Mouse (Mus musculus) limb, embryonic 14.5 days (tissue): ENCODE measurements around the gene Tmem74b. TPM values are rescaled to one million over a fixed set of nuclear protein-coding genes. Genes with fewer than 3 reads are reported as not detected.

Source experiments
- ATAC-seq: fragments of 200-750 bp; cut with Nextera tagmentation; 2 replicates; pipeline ENCODE4 v1.8.0; 2017; ENCODE audit warnings: low read depth, moderate number of reproducible peaks, moderate TSS enrichment; ENCODE audit not compliant: low FRiP score
- DNase-seq: peaks from one replicate; pipeline ENCODE4 v3.0.0-alpha.2; 2015; ENCODE audit warnings: low spot score
- H3K27ac ChIP-seq: fragments of 300-500 bp; sonication (generic); replicated peaks from 2 replicates; pipeline ENCODE4 v1.5.1; 2014; ENCODE audit warnings: low read depth, mild to moderate bottlenecking, low read length, moderate library complexity, mixed read lengths
- H3K27me3 ChIP-seq: fragments of 300-500 bp; sonication (generic); 2 replicates; pipeline ENCODE4 v1.6.1; 2014; ENCODE audit warnings: low read length, mixed read lengths; ENCODE audit not compliant: control insufficient read depth, insufficient read depth
- H3K36me3 ChIP-seq: fragments of 300-500 bp; sonication (generic); 2 replicates; pipeline ENCODE4 v1.6.1; 2014; ENCODE audit warnings: mild to moderate bottlenecking, low read length, moderate library complexity, mixed read lengths; ENCODE audit not compliant: control insufficient read depth, insufficient read depth
- H3K4me1 ChIP-seq: fragments of 300-500 bp; sonication (generic); 2 replicates; pipeline ENCODE4 v1.6.1; 2014; ENCODE audit warnings: antibody characterized with exemption, low read length, mixed read lengths; ENCODE audit not compliant: control insufficient read depth, insufficient read depth
- H3K4me2 ChIP-seq: fragments of 300-500 bp; sonication (generic); replicated peaks from 2 replicates; pipeline ENCODE4 v1.6.1; 2014; ENCODE audit warnings: low read depth, mild to moderate bottlenecking, low read length, moderate library complexity; ENCODE audit not compliant: severe bottlenecking
- H3K4me3 ChIP-seq: fragments of 300-500 bp; sonication (generic); replicated peaks from 2 replicates; pipeline ENCODE4 v1.5.1; 2014; ENCODE audit warnings: low read length
- H3K9ac ChIP-seq: fragments of 300-500 bp; sonication (generic); 2 replicates; pipeline ENCODE4 v1.6.1; 2014; ENCODE audit warnings: mild to moderate bottlenecking, low read depth, low read length, moderate library complexity; ENCODE audit not compliant: severe bottlenecking
- H3K9me3 ChIP-seq: fragments of 300-500 bp; sonication (generic); 2 replicates; pipeline ENCODE4 v1.6.1; 2016; ENCODE audit warnings: low read length; ENCODE audit not compliant: control insufficient read depth
- POLR2A ChIP-seq: fragments of 200-500 bp; IDR thresholded peaks from 2 replicates; pipeline ENCODE4 v1.8.0; 2012; ENCODE audit warnings: inconsistent platforms, mild to moderate bottlenecking, moderate library complexity, borderline replicate concordance; ENCODE audit not compliant: insufficient read depth, insufficient read length; ENCODE audit errors: extremely low read depth
- WGBS: fragments of 180-500 bp; shearing (Covaris S2); extraction: QIAGEN DNeasy Blood & Tissue Kit; methylation state at CpG from one replicate; pipeline ENCODE4 v1.1.7; 2014; 5-methylcytosine and 5-hydroxymethylcytosine counted together
- polyA plus RNA-seq, 2 experiments: library from polyadenylated mRNA; depleted of rRNA in 1 of 2; stranded (reverse) in 1 of 2; unstranded in 1 of 2; fragments of >200 nt; fragmentation: Nextera tagmentation in 1 of 2; extraction: Ambion mirVana in 1 of 2; gene quantifications; 2 replicates each; pipeline versions ENCODE4 v1.2.1 to v1.2.3; 2012 to 2014

Tmem74b gene
- polyA plus RNA-seq, 2 experiments: 2.5 to 2.7 TPM

DNA sequence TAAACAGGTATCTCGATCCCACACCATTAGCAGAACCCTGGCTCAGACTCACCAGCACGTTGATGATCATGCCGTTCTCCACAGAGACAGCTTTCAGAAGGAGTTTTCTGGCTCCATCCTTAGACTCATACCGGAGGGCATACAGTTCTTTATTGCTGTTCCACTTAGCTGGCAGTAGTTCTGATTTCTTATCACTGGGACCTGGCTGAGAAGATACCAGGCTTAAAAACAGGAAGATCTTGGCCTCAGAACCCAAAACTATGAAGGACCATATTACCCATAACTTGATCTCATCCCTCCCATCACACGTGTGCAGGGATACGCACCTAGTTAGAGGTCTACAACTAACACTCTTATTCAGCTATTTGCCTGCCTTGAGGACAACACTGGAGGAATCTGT lies 33.6 kb downstream of the Tmem74b start:
- no peak for TF ChIP-seq POLR2A
- whole genome bisulfite sequencing: 93% methylated on average over 6 of the region's 6 CpGs
- H3K36me3 ChIP-seq: peaks cover 23% of the 10 kb centered on the region

DNA sequence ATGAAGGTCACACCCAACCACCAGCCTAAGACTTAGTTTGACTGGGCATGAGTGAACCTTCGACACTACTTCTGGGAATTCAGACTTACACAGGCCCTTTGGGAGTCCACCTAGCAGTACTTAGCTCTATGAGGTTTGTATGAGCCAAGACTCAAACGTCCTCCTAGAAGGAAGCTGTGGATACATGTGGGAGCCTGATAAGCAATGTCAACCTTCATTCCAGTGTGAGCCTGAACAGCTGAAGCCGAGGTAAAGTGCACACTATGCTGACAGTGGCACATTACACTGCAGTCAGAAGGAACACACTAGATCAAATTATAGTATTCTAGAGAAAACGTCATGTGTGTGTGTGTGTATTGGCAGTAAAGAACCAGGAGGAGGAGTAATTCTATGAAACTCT lies 36.7 kb downstream of the Tmem74b start:
- WGBS: 84% methylated on average over 4 of the region's 4 CpGs
- H3K27me3 ChIP-seq: no peaks in the 10 kb centered on the region
- ATAC-seq: no peak
- H3K4me1 ChIP-seq: peaks cover 7% of the 10 kb centered on the region; the same call in 1 of the 2 replicates
- DNase-seq: no peak
- no peak for TF ChIP-seq POLR2A
- no peak overlapping the region for H3K9ac ChIP-seq
- H3K36me3 ChIP-seq: peaks cover 12% of the 10 kb centered on the region
- no peaks in the 10 kb centered on the region for H3K9me3 ChIP-seq
- no peak overlapping the region for H3K4me2 ChIP-seq
- no peak overlapping the region for H3K27ac ChIP-seq
- no peak overlapping the region for H3K4me3 ChIP-seq

More for the DNA sequence above, 33.6 kb downstream of the Tmem74b start:
- Histone ChIP-seq H3K4me2 (no peak overlapping the region), H3K9ac (no peak overlapping the region), H3K4me3 (no peak overlapping the region), H3K9me3 (no peaks in the 10 kb centered on the region), H3K27me3 (no peaks in the 10 kb centered on the region), H3K4me1 (peaks cover 4% of the 10 kb centered on the region; the same call in 1 of the 2 replicates), H3K27ac (no peak overlapping the region)
- DNase-seq: no peak
- no peak for ATAC-seq

GRCm38 (mm10) chr2:151739081-151739480 lies 37.3 kb downstream of the Tmem74b start:
- peaks cover 8% of the 10 kb centered on the region for H3K36me3 ChIP-seq
- no peak overlapping the region for H3K9ac ChIP-seq
- H3K27me3 ChIP-seq: no peaks in the 10 kb centered on the region
- no peak overlapping the region for H3K4me2 ChIP-seq
- no peak overlapping the region for H3K4me3 ChIP-seq
- WGBS: 87% methylated on average over 3 of the region's 3 CpGs
- DNase-seq: no peak
- no peak overlapping the region for H3K27ac ChIP-seq
- ATAC-seq: no peak
- H3K4me1 ChIP-seq: peaks cover 7% of the 10 kb centered on the region; the same call in 1 of the 2 replicates
- no peaks in the 10 kb centered on the region for H3K9me3 ChIP-seq
- TF ChIP-seq POLR2A: no peak

DNA sequence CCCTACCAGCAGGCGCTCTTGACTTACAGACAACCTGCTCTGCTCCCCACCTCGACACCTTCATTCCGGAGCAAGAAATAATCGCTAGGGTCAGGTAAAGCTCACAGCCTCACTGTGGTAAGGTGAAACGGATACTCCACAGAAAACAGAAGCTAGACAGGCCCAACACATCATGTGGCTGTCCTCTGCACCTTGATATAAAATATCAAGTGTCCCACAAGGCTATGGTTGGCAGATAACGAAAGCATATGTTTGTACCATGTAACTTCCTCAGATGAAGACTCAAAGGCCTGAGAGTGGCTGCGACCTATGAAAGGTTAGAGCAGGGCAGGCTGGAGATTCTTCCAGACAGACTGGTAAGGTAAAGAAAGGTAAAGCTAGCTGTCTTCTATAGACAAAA lies 37.7 kb downstream of the Tmem74b start:
- no peak overlapping the region for H3K4me2 ChIP-seq
- H3K9me3 ChIP-seq: no peaks in the 10 kb centered on the region
- H3K36me3 ChIP-seq: peaks cover 3% of the 10 kb centered on the region
- no peaks in the 10 kb centered on the region for H3K27me3 ChIP-seq
- no peak overlapping the region for H3K9ac ChIP-seq
- no peak overlapping the region for H3K4me3 ChIP-seq
- ATAC-seq (no peak), DNase-seq (no peak)
- 91% methylated on average over 7 of the region's 7 CpGs for WGBS
- TF ChIP-seq POLR2A: no peak
- H3K4me1 ChIP-seq: peaks cover 7% of the 10 kb centered on the region; the same call in 1 of the 2 replicates
- no peak overlapping the region for H3K27ac ChIP-seq

- 2% methylated on average over 59 of the region's 61 CpGs for WGBS
- peaks cover 7% of the 10 kb centered on the region; the same call in 1 of the 2 replicates for H3K4me1 ChIP-seq
- no peaks in the 10 kb centered on the region for H3K27me3 ChIP-seq
- H3K27ac ChIP-seq: peak overlapping the region; percentile 74
- H3K4me3 ChIP-seq: peak overlapping the region; percentile 84
- DNase-seq (peak; percentile 88), ATAC-seq (peak; percentile 94)
- TF ChIP-seq POLR2A: peak; percentile 82; the same call in 1 of the 2 replicates
- peak overlapping the region; percentile 73 for H3K4me2 ChIP-seq
- no peaks in the 10 kb centered on the region for H3K9me3 ChIP-seq
- H3K9ac ChIP-seq: peak overlapping the region; percentile 87
- peaks cover 3% of the 10 kb centered on the region; the same call in 1 of the 2 replicates for H3K36me3 ChIP-seq
Observed at GRCm38 (mm10) chr2:151740741-151741526, 39.1 kb downstream of the Tmem74b start.
